Mouse (Mus musculus) left cerebral cortex, adult 9 months (tissue): ENCODE measurements around the gene Nkx6-1.

ENCODE experiments used
- DNase-seq, 2 experiments: peaks; one replicate each; pipeline ENCODE4 v3.0.0; 2022; ENCODE audit warnings: low spot score in 2 of 2

Nkx6-1 gene

DNA sequence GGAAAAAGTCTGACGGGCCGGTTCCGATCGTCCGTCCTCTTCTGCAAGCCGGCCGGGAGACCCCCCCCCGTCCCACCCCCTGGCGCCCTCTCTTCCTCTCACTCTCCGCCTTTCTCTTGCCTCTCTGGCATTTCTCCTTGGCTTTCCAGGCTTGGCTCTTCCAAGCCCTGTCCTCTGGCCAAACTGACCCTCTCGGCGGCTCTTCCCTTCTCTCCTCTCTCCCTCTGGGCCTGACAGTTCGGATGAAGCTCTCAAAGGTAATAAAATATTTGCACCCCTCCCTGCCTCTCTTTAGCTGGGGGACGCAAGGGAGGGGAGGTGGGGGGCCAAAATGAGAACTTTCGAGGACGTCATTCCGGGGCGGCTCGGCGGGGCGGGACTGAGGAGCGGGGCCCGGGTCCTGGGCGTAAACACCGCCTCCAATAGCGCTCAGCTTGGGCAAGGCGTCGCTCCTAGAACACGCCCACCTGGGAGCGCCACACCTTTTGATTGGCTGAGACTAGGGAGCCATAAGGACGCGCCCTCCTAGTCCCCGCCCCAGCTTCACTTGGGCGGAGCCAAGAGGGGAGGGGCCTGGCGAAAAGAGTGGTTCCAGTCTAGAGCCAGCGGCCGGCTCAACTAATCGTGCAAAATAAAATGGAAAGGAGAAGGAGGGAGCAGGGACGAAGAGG, at the start of gene Nkx6-1:
Nkx6-1 (minus strand) TSS at position 52 of the 671 bp plus-strand sequence.
- no peak for DNase-seq

DNA sequence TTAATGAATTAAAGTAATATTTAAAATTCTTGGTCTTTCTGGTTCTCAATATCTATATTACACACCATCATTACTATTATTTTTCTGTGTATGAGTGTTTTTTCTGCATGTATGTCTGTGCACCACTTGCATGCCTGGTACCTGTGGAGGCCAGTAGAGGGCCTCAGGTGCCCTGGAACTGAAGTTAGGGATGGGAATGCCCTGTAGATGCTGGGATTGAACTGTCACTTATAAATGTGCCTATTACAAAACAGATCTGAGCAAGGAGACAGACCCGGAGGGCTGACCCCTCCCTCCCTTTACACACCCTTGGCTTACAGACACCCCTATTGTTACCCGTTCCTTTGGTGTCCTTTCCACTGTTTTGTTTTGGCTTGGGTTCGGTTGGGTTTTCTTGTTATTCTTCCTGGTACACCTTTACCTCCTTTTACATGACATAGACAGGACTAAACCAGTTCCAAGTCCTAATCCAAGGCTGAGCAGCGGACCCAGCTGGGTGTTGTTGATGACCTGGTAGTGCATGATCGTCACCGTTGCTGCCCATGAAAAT, 48.3 kb upstream of the Nkx6-1 start:
- DNase-seq: peak in 1 of 2 experiments; percentile 5

GRCm38 (mm10) chr5:101703374-101704260, 38.8 kb upstream of the Nkx6-1 start:
- DNase-seq: peak in 1 of 2 experiments; percentile 34

DNA sequence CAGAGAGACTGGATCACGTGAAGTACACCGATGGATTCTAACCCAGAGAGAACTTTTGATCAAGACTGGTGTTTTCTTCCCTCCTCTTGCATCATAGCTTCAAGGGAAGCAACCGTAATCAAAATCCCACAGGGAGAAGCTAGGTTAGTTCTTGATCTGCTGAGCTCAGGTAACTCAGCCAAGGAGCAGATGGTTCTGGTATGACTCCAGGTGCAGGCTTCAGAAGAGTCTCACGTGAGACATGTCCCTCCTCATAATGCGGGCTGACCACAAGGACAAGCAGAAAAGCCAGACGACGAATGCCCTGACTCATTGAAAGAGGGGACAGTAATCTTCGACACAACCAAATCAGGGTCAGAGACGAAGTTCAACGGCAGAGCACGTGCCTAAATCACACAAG, 37.8 kb upstream of the Nkx6-1 start:
- no peak for DNase-seq

- DNase-seq: peak; percentile 3 to 55
These were observed 35.8 kb upstream of the Nkx6-1 start for GRCm38 (mm10) chr5:101700607-101701006.

- DNase-seq: peak in 1 of 2 experiments; percentile 14
These were observed 23.8 kb upstream of the Nkx6-1 start for GRCm38 (mm10) chr5:101688581-101688980.

GRCm38 (mm10) chr5:101683340-101683739, 18.5 kb upstream of the Nkx6-1 start:
- no peak for DNase-seq

GRCm38 (mm10) chr5:101680338-101680737, 15.5 kb upstream of the Nkx6-1 start:
- DNase-seq: no peak

DNA sequence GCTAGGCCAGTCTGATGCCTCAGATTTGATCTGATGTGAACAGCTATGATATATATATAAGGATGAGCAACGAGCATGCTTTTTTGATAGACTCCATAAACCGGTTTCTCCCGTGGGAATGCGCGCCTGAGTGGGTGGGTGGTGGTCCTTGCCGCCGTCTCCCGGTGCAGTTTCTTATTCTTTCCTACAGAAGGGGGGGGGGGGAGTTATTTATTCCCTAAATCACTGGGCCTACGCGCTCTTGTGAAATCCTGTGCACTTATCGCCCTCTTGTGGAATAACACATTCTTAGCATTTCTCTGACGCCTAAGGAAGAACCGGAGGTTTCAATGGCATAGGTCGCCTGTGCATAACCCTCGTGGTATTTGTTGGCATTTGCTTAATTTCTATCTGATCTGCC, 4.6 kb upstream of the Nkx6-1 start:
- no peak for DNase-seq

- no peak for DNase-seq
These were observed 3.7 kb upstream of the Nkx6-1 start for GRCm38 (mm10) chr5:101668475-101668874.

- DNase-seq: no peak
These were observed 3.2 kb upstream of the Nkx6-1 start for GRCm38 (mm10) chr5:101668028-101668427.

DNA sequence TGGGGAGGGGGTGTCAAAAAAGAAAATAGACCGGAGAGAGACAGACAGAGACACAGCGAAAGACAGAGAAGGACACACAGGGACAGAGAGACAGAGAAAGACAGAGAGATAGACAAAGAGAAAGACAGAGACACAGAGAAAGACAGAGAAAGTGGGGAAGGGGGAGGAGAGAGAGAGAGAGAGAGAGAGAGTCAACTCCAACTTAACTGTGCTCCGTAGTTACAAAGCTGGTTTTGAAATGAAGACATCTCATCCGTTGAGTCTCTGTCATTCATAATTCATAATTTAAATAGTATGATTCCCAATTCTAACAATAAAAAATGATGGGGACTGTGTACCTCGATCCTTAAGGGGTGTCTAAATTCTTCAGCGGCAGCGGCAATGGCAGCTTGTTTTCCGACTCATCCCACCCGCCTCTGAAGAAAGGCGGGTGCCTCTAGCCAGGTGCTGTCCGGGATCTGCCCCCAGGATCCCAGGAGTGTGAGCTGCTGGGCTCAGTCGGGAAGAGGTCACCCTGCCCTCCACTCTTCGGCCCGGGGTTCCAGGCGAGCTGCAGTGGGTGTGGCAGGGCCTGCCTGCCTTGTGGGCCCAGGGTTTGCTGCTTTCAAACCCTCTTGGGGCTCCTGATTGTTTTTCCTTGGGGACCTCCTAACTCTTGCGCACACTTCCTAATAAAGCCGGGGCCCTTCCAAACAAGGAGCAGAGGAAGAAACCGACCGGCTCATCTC, 2.6 kb upstream of the Nkx6-1 start:
- DNase-seq: no peak

DNA sequence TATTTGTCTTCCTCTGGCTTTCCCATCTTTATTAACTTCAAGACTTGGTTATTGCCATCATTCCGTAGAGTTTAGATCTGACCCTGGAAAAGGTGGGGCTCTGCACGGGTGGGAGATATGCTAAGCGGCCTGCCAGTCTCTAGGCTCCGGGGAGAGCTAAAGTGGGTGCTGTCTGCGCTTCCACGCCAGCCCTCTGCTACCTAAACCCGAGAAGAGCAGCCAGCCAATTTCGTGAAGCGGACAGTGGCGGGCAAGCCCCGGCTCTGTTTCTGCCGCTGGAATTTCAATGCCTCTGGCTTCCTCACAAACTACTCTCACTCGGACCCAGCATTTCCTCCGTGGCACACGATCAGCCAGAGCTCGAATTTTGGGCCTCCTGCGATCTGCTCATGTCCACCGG, 1.9 kb upstream of the Nkx6-1 start:
- DNase-seq: no peak

- no peak for DNase-seq
These were observed 1.3 kb upstream of the Nkx6-1 start for GRCm38 (mm10) chr5:101666091-101666490.

GRCm38 (mm10) chr5:101664423-101664921, 324 bp downstream of the Nkx6-1 start:
- no peak for DNase-seq

DNA sequence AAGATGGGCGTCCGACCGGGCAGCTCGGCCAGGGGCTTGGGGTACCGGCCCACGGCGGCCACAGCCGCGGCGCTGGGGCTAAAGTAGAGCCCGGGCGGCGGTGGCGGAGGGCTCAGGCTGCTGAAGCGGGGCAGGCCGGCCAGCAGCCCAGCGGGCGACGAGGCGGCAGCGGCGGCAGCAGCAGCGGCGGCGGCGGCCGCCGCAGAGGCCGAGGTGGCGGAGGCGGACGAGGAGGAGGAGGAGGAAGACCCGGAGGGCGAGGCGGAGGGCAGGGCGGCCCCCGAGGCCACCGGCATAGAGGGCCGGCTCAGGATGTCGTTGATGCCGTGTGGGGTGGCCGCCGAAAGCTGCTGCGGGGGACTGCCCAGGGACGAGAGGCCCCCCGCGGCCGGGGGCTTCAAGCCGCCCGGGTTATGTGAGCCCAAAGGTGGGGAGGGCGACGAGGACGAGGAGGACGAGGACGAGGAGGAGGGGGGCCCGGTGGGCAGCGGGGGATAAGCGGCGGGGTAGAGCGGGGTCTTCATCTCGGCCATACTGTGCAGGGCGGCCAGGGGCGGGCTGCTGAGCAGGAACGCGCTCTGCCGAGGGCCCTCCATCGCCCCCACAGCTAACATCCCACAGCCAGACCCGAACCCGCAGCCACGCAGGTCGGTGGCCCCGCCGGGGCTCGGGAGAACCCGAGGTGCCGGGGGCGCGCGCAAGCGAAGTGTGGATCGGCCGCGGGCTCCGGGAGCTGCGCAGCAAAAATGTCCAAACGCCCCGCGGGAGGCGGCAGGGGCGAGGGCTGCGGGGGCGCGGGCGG, 974 bp downstream of the Nkx6-1 start:
- DNase-seq: no peak

GRCm38 (mm10) chr5:101663176-101663575, 1.6 kb downstream of the Nkx6-1 start:
- DNase-seq: no peak

DNA sequence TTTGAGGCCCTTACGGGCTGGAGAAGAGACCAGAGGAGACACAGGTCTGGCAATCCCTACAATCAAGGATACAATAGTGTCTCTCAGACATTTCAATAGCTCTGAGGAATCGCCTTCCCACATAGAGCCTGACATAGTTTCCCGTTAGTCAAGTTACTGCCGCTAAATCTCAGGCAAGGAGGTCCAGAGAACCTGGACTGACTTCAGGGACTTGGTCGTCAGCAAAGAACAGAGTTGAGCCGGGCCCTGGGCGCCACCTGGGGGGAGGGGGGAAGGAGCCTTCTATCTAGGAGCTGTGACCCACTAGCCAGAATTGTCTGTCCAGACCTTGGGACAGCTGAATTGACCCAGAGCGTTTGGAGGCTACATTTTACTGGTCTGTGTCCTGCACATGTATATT, 2.3 kb downstream of the Nkx6-1 start:
- DNase-seq: no peak

GRCm38 (mm10) chr5:101661561-101662211, 3.1 kb downstream of the Nkx6-1 start:
- DNase-seq: no peak

GRCm38 (mm10) chr5:101660666-101661065, 4.1 kb downstream of the Nkx6-1 start:
- no peak for DNase-seq
